Mouse (Mus musculus) erythroblast, adult 5-6 weeks (primary cell): ENCODE results near the gene Mprip. TPM values are rescaled to one million over a fixed set of nuclear protein-coding genes. Genes with fewer than 3 reads are reported as not detected.
"Not testable (repeated sequence)": the region's sequence is repeated elsewhere in the genome, so short reads cannot be mapped to it uniquely, and the experiment has no call there.

Experiments used
- ATAC-seq: replicated peaks from 2 replicates; pipeline ENCODE4 v1.8.0; 2016; ENCODE audit warnings: moderate number of reproducible peaks, mild to moderate bottlenecking, moderate TSS enrichment, inconsistent platforms; ENCODE audit not compliant: poor library complexity, low FRiP score, severe bottlenecking
- total RNA-seq, 2 experiments: library from RNA; stranded (forward) in 1 of 2; stranded (reverse) in 1 of 2; fragments of 150-400 nt in 1 of 2; fragments of 200-764, 138-1000 nt in 1 of 2; gene quantifications; 2 replicates each; pipeline versions ENCODE4 v1.2.3 to v1.2.4; 2015 to 2017; ENCODE audit warnings: low replicate concordance in 2 of 2

Gene Mprip
- total RNA-seq, 2 experiments from 2014 or later = 10.6 to 20.9 TPM

- no peak for ATAC-seq
These were observed 39.7 kb downstream of the Mprip start for GRCm38 (mm10) chr11:59700787-59701186.

- ATAC-seq = no peak
These were observed 44.0 kb downstream of the Mprip start for GRCm38 (mm10) chr11:59705113-59705512.

GRCm38 (mm10) chr11:59707481-59707880, 46.4 kb downstream of the Mprip start:
- ATAC-seq = no peak

- no peak for ATAC-seq
These were observed 47.0 kb downstream of the Mprip start for GRCm38 (mm10) chr11:59707931-59708611.

GRCm38 (mm10) chr11:59715424-59715840, 54.3 kb downstream of the Mprip start:
- no peak for ATAC-seq

- ATAC-seq = no peak
These were observed 56.7 kb downstream of the Mprip start for GRCm38 (mm10) chr11:59717801-59718291.

- ATAC-seq = no peak
These were observed 58.1 kb downstream of the Mprip start for GRCm38 (mm10) chr11:59719185-59719584.

- ATAC-seq = no peak
These were observed 60.3 kb downstream of the Mprip start for GRCm38 (mm10) chr11:59721385-59721784.

GRCm38 (mm10) chr11:59727204-59727603, 66.1 kb downstream of the Mprip start:
- ATAC-seq = no peak

GRCm38 (mm10) chr11:59731821-59732220, 70.7 kb downstream of the Mprip start:
- no peak for ATAC-seq

- ATAC-seq = no peak
These were observed 71.4 kb downstream of the Mprip start for GRCm38 (mm10) chr11:59732407-59733066.

- ATAC-seq = not testable (repeated sequence)
These were observed 72.5 kb downstream of the Mprip start for GRCm38 (mm10) chr11:59733600-59733999.

GRCm38 (mm10) chr11:59734335-59734734, 73.2 kb downstream of the Mprip start:
- no peak for ATAC-seq

- not testable (repeated sequence) for ATAC-seq
These were observed 74.8 kb downstream of the Mprip start for GRCm38 (mm10) chr11:59735938-59736337.

- no peak for ATAC-seq
These were observed 76.1 kb downstream of the Mprip start for GRCm38 (mm10) chr11:59737250-59737649.

- no peak for ATAC-seq
These were observed 78.9 kb downstream of the Mprip start for GRCm38 (mm10) chr11:59739996-59740395.

- ATAC-seq = no peak
These were observed 80.8 kb downstream of the Mprip start for GRCm38 (mm10) chr11:59741915-59742314.

- ATAC-seq = no peak
These were observed 82.2 kb downstream of the Mprip start for GRCm38 (mm10) chr11:59743307-59743706.

- no peak for ATAC-seq
These were observed 82.6 kb downstream of the Mprip start for GRCm38 (mm10) chr11:59743712-59744111.

GRCm38 (mm10) chr11:59744374-59744773, 83.3 kb downstream of the Mprip start:
- ATAC-seq = no peak

- ATAC-seq = no peak
These were observed 84.7 kb downstream of the Mprip start for GRCm38 (mm10) chr11:59745851-59746250.
